Mouse (Mus musculus): ENCODE results near the gene Pmel. TPM values are rescaled to one million over a fixed set of nuclear protein-coding genes. Genes with fewer than 3 reads are reported as not detected.

Gene Pmel
- polyA plus RNA-seq, 2 experiments from 2014 or later, result 4.8 TPM

GRCm38 (mm10) chr10:128748252-128748864 is 44.4 kb downstream of the Pmel start:
- ATAC-seq, result peak; percentile 53

Other genes with a start within 250 kb of the Pmel start
- 10 to 100 TPM; 45.7 to 62.7 TPM for gene Smarcc2, start 244.9 kb upstream of the Pmel start, polyA plus RNA-seq (2017; shearing (Covaris generic))
- gene Myl6, start 210.1 kb upstream of the Pmel start, polyA plus RNA-seq (2017; shearing (Covaris generic)), result 100 to 1,000 TPM; 937 to 954 TPM
- 1 to 10 TPM; 4.3 to 5.4 TPM for gene Myl6b, start 205.5 kb upstream of the Pmel start, polyA plus RNA-seq (2017; shearing (Covaris generic))
- 10 to 100 TPM; 68.4 to 84.4 TPM for gene Esyt1, start 178.3 kb upstream of the Pmel start, polyA plus RNA-seq (2017; shearing (Covaris generic))
- gene Zc3h10, start 156.4 kb upstream of the Pmel start, polyA plus RNA-seq (2017; shearing (Covaris generic)), result 10 to 100 TPM in 1 of 2 experiments, 1 to 10 TPM in 1; 9.2 to 11.8 TPM
- gene Rpl41, start 154.9 kb upstream of the Pmel start, polyA plus RNA-seq (2017; shearing (Covaris generic)), result 1,000 to 10,000 TPM; 4,848 to 7,095 TPM
- gene Pa2g4, start 138.2 kb upstream of the Pmel start, polyA plus RNA-seq (2017; shearing (Covaris generic)), result 100 to 1,000 TPM; 114 to 117 TPM
- 1 to 10 TPM; 6.6 to 9.3 TPM for gene Erbb3, start 114.5 kb upstream of the Pmel start, polyA plus RNA-seq (2017; shearing (Covaris generic))
- gene Rps26, start 77.4 kb upstream of the Pmel start, polyA plus RNA-seq (2017; shearing (Covaris generic)), result 1,000 to 10,000 TPM; 1,420 to 1,755 TPM
- gene Ikzf4, start 58.2 kb upstream of the Pmel start, polyA plus RNA-seq (2017; shearing (Covaris generic)), result 100 to 1,000 TPM; 102 to 158 TPM
- 10 to 100 TPM; 25.7 to 44.3 TPM for gene Suox, start 30.1 kb upstream of the Pmel start, polyA plus RNA-seq (2017; shearing (Covaris generic))
- 100 to 1,000 TPM in 1 of 2 experiments, 10 to 100 TPM in 1; 69.1 to 111 TPM for gene Rab5b, start 7.9 kb upstream of the Pmel start, polyA plus RNA-seq (2017; shearing (Covaris generic))
- 10 to 100 TPM; 19.7 to 23.2 TPM for gene Cdk2, start 836 bp downstream of the Pmel start, polyA plus RNA-seq (2017; shearing (Covaris generic))
- gene Dgka, start 40.7 kb downstream of the Pmel start, polyA plus RNA-seq (2017; shearing (Covaris generic)), result 100 to 1,000 TPM; 322 to 370 TPM
- 10 to 100 TPM; 58.0 to 86.6 TPM for gene Pym1, start 43.7 kb downstream of the Pmel start, polyA plus RNA-seq (2017; shearing (Covaris generic))
- gene Mmp19, start 86.7 kb downstream of the Pmel start, polyA plus RNA-seq (2017; shearing (Covaris generic)), result under 1 TPM in 1 of 2 experiments, not detected in 1; 0.27 TPM
- 100 to 1,000 TPM in 1 of 2 experiments, 10 to 100 TPM in 1; 73.0 to 125 TPM for gene Dnajc14, start 99.9 kb downstream of the Pmel start, polyA plus RNA-seq (2017; shearing (Covaris generic))
- 1 to 10 TPM; 2.9 to 9.2 TPM for gene Tmem198b, start 100.2 kb downstream of the Pmel start, polyA plus RNA-seq (2017; shearing (Covaris generic))
- 100 to 1,000 TPM; 199 to 211 TPM for gene Sarnp, start 113.1 kb downstream of the Pmel start, polyA plus RNA-seq (2017; shearing (Covaris generic))
- 10 to 100 TPM; 66.1 to 66.4 TPM for gene Ormdl2, start 117.5 kb downstream of the Pmel start, polyA plus RNA-seq (2017; shearing (Covaris generic))
- gene Gdf11, start 187.5 kb downstream of the Pmel start, polyA plus RNA-seq (2017; shearing (Covaris generic)), result 1 to 10 TPM; 7.9 to 8.1 TPM
- gene Cd63, start 196.8 kb downstream of the Pmel start, polyA plus RNA-seq (2017; shearing (Covaris generic)), result under 1 TPM; 0.51 to 0.65 TPM
- gene Rdh5, start 218.7 kb downstream of the Pmel start, polyA plus RNA-seq (2017; shearing (Covaris generic)), result 10 to 100 TPM; 12.4 to 23.7 TPM
- 100 to 1,000 TPM; 227 to 233 TPM for gene Bloc1s1, start 219.8 kb downstream of the Pmel start, polyA plus RNA-seq (2017; shearing (Covaris generic))
- 1 to 10 TPM; 2.9 to 3.1 TPM for gene Itga7, start 229.6 kb downstream of the Pmel start, polyA plus RNA-seq (2017; shearing (Covaris generic))